Mouse (Mus musculus): ENCODE measurements at regions not wholly inside any gene's neighbourhood (a gene's known extent, or its start where the extent isn't known, plus 50 kb on each side); places are given as distances from the start of the nearest gene placed in this dataset.

DNA sequence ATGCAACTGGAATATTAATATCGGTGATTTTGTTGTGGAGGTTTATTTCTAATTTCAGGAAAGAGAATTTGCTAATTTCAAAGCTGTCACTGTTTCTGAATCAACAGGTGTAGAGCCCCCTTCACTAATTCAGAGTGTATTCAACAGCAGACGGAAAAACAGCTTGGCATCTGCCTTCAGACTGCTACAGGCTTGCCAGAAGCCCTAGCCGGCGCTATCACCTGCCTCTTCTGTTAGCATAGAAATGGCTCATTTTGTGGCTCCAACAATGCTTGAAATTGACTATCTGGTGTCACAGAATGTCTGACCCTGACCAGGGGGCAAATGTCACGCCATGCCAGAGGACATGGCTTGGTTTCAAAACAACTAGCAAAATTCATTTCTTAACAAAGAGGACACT is 331.2 kb downstream of the Ndufa4 start:
- TF ChIP-seq CTCF (IDR thresholded peaks at IDR 0.05; ENCODE audit: low read depth) (no peak), EP300 (IDR thresholded peaks at IDR 0.05; ENCODE audit: low read depth) (no peak)

Measured in heart, postnatal 0 days (tissue).